Mouse (Mus musculus): ENCODE measurements around the gene Gm4064. TPM values are rescaled to one million over a fixed set of nuclear protein-coding genes. Genes with fewer than 3 reads are reported as not detected.
"Not testable (repeated sequence)": the region's sequence is repeated elsewhere in the genome, so short reads cannot be mapped to it uniquely, and the experiment has no call there.

Gene Gm4064
- total RNA-seq (2021) = not detected

GRCm38 (mm10) chrY:2796105-2796504 lies at the start of gene Gm4064:
Gm4064 (minus strand) TSS chrY:2796205.
- DNase-seq (ENCODE audit: low spot score in 2 of 2); intact Hi-C loops (cut with DNase I): not testable (repeated sequence)

GRCm38 (mm10) chrY:2830380-2830779 lies 34.4 kb upstream of the Gm4064 start, which contains the start of the genes Rbmy and Gm10256:
Rbmy (plus strand) TSS chrY:2830680.
Gm10256 (plus strand) TSS chrY:2830699.
- DNase-seq (ENCODE audit: low spot score in 2 of 2); intact Hi-C loops (cut with DNase I): not testable (repeated sequence)

Other genes starting within 250 kb of the Gm4064 start
- not detected for gene H2al2c, start 197.1 kb downstream of the Gm4064 start, total RNA-seq (2021)
- not detected for gene Sry, start 132.5 kb downstream of the Gm4064 start, total RNA-seq (2021)
- not detected for gene H2al2b, start 75.5 kb downstream of the Gm4064 start, total RNA-seq (2021)
- not detected for gene Rbmy, start 34.5 kb upstream of the Gm4064 start, total RNA-seq (2021)
- not detected for gene Gm10256, start 34.5 kb upstream of the Gm4064 start, total RNA-seq (2021)
- gene Gm10352, start 104.8 kb upstream of the Gm4064 start, total RNA-seq (2021) = not detected
- gene Gm29289, start 136.4 kb upstream of the Gm4064 start, total RNA-seq (2021) = not detected

Data from left cerebral cortex, postnatal 25 days (tissue).